Mouse (Mus musculus) CD4-positive, CD25-positive, alpha-beta regulatory T cell, adult 2 months (primary cell): Measurements from ENCODE around the gene Prss38.

Source experiments
- DNase-seq: peaks from one replicate; pipeline ENCODE4 v3.0.0-alpha.2; 2012; ENCODE audit warnings: low read depth, low spot score

Gene Prss38

DNA sequence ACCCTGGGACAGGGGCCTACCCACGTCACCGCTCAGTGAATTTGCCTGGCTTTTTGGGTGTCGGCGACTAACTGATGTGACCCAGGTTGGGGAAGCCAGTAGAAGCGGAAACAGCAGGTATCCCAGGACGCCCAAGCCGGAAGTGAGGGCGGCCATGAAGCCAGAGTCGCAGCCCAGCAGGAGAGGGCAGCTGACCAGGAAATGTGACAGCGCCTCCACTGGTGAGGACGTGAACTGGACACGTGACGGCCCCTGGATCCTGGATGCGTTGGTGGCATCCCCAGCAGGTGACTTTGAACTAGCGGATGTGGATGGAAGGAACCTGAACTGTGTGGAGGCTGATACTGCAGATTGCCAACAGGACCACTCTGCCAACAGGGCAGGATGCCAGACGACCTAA, at the start of gene Prss38:
Gene Prss38, minus strand, starts transcription at position 183 of the 400 bp plus-strand sequence.
- DNase-seq, result no peak

DNA sequence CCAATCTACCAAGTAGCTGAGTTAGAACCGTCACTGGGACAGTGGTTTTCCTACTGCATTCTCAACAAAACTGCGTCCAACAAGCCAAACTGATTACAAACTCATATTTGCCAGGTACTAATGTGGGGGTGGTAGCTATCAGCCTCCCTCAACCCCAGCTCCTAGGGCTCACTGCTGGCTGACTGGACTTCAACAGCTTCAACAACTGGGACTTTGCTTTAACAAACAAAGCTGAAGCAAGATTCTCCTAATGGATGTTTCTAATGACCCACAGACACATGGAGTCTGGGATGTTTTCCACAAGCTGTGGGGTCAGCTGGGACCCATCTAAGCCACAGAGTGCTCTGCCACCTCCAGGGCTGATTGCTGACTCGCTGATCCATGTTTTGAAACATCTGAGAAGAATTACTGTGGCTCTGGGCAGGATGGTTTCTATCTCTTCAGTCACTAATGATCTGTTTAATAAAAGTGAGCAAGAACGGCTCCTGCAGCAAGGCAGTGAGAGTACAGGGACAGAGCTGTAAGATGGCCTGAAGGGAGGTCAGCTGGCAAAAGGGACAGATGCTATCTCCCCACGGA, 47.6 kb upstream of the Prss38 start:
- DNase-seq, result no peak

DNA sequence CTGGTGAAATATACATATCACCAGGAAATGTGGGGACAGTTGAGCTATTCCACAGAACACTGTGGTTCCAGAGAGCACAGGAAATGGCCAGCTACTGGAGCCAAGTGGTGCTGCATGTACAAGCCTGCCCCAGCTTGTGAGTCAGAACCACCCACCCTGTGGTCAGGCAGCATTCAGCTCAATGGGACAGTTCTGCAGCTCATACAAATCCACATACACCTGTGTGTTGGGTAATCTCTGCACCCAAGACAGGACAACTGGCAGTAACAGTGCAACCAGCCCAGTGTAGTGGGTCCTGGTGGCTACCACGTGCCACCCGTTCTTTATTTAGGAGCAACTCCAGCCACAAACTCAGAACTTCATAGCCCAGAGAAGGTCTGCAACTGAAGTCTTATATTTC, 46.5 kb upstream of the Prss38 start:
- no peak for DNase-seq

DNA sequence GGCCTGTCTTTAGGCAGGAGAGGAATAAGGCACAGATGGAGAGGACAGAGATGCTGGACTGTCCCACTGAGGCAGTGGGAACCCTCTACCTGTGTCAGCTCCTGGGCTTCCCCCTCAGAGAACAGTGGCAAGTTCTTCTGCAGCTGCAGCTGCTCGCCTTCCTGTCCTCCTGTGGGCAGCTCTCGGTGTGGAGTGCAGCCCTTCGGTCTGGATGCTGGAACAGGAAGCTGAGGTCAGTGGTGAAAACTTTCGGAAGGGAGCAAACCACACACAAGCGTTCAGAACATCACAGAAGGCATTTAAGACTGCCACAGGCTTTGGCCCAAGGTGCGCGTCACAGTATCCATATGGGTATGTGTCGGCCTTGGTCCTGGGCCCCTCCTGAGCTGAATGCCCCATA, 46.0 kb upstream of the Prss38 start:
- DNase-seq, result no peak

DNA sequence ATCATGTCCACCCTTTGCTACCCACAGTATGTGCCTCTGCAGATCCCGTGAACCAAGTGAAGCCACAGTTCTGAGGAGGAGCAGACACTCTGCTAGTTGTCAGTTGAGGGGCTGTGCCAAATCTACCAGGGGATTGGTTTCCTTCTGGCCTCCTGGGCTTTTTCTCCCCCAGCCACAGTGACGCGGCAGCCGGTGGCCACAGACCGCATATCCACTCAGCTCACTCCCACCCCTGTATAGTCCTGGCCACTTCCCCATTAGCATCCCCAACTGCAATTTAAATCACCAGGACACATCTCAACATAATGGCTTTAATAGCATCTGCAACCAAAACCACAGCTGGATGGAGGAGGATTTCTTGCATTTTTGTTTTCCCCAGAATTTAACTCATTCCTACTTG, 43.3 kb upstream of the Prss38 start:
- no peak for DNase-seq

DNA sequence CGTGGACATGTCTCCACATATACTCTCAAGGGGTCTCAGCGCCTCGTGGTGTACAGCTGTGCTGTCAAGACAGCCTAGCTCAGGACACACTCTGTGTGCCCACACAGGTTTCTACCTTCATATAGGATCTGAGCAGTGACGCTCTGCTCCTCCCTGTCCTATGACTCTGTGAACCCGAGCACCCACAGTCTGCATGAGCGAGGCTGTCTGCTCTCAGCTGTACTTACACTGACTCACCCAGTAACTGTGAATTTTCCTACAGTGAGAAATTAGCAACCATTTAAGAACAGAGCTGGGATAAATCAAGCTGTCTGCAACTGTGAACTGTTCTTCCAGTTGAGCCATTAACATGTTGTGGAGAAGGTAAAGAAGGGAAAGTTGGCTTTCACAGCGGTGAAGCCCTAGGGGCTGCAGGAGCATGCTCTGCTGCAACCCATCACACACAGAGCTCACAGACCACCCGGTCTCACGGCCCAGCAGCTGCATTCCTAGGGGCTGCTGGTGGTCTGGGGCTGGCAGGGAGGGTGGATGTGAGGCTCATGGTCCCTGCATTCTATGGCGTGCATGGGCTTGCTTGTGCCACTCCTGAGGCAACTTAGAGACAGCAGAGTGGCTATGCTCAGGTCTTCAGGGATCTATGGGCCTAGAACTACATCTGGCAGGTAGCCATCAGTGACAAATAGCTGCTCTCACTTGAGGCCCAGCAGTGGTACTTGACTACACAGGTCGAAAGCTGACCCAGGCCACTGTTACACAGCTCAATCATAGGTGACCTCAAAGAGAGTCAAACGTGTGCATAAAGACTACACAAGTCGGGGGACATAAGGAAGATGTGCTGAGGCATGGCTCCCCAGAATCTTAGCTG, 37.8 kb upstream of the Prss38 start:
- no peak for DNase-seq

DNA sequence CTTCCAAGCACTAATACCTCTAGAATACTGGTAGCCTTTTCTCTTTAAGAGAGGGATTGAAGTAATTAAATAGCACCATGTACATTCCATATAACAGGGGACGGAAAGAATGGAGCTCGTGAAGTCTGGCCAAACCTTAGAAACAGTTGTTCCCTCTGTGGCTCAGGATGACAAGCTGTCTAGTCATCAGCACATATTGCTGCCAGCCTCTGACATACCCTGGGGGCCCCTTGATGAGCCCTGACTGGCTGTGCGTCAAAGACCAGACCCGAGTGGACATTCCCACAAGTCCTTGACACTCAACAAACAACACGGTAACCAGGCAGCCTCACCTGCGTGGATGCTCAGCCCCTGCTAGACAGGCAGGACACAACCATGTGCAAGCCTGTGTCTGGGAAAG, 36.6 kb upstream of the Prss38 start:
- no peak for DNase-seq

DNA sequence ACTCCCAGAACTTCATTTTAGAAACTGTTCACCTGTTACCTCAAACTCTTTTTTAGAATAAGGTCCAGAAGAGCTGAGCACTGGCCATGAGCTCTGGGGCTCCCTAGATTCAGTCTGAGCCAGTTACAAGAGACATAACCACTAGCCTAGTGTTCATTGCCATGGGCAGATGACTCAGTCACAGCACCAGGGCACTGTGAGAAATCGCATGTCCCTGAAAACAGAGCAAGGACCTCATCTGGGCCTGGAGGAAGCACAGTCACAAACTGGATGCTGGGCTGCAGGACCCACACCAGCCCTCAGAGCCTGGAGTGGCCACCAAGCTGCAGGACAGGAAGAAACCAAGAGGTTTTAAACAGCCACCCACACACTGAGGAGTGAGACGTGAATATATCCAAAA, 35.4 kb upstream of the Prss38 start:
- no peak for DNase-seq

DNA sequence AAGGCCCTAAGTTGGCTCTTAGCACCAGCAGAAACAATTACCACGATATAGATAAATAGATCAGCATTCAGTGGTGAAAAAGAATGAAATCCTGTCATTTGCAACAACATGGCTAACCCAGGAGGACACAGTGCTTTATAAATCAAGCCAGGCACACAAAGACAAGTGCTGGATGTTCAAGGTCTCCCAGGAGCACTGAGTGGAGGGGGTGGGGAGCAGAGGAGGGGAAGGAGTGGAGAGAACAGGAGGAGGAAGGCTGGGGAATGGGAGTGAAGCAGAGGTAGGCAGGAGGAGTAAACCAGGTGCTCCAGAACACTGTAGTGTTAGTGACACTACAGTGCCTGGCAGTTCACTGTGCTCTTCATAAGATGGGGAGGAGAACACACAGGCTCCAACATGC, 30.3 kb upstream of the Prss38 start:
- DNase-seq, result no peak

DNA sequence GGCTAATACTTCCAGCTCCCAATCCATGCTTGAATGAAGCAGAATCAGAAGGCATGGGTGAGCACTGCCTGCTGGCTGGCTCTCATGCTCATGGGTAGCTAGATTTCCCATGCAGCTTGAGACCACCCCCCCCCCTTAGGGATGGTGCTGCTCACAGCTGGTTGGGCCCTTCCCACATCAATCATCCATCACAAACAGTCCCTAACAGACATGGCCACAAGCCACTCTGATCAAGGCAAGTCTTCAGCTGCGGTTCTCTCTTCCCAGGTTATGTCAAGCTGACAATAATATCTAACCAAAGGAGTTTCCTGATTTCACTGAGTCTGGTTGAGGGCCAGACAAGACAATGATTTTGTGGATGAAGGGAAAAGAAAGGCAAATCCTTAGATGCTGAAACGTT, 25.4 kb upstream of the Prss38 start:
- DNase-seq, result no peak

DNA sequence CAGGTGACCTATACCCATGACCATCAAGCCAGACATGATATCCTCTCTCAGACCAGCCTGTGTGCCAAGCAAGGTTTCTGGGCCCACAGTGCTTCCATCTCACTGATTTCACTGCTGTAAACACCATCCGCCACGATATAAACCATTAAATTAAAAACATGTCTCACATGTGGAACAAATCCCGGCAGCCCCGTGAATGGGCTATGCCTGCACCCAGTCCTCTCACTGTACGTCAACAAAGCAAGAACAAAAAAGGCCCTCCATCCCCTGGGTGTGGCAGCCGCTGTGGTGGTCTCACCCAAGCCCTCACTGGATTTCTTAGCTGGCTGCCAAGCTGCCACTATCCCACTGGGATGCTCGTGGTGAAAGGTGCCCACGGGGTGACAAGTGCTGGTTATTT, 24.4 kb upstream of the Prss38 start:
- no peak for DNase-seq

DNA sequence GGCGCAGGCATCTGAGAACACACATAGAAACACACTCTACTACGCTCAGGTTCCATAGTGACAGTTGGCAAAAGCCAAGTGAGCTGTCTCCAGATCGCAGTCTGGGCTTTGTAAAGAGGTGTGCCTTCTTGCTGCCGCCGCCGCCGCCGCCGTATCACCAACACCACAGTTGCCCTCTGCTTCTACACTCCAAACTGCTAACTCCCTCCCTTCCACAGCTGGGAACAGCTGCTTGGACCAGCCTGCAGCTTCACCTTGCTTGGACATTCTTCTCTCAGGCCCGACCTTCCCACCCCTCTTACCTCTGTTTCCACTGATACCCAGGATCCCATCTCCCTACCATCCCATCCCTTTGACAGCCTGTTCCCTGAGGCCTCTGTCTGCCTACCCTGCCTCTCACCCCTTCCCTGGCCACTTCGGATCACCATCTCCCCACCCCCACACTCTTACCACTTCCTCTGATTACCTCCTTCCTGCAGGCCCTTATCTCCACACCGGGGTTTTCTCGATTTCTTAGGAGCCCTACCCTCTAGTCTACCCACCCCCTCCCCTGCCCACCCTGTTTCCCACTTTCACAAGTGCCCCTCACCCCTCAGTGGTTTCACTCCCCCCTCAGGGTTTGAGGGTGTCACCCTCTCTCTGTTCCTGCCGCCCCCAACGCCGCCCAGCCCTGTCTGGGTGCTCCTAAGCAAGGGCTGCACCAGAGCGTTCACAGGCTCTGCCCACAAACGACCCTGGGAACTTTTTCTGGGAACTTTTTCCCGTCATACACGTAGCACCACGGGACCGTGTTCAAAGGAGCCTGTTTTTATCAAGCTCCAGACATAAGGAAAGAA, 22.3 kb upstream of the Prss38 start:
- DNase-seq, result peak; percentile 52

DNA sequence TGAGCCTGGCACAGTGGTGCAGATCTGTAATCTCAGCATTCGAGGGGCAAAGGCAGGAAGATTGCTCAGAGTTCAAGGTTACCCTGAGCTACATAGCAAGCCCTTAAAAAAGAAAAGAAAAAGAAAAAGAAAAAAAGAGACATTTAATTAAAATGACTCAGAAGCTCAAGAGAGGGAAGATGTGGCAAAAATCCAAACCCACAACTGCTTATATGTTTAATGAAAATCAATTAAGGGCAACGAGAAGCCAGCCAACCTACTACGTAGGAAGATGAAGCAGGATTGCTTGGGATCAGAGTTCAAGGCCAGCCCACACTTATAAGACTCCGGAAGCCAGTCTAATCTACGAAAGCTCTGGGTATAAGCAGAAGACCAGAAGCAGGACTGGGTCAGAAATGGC, 19.0 kb upstream of the Prss38 start:
- DNase-seq, result no peak

DNA sequence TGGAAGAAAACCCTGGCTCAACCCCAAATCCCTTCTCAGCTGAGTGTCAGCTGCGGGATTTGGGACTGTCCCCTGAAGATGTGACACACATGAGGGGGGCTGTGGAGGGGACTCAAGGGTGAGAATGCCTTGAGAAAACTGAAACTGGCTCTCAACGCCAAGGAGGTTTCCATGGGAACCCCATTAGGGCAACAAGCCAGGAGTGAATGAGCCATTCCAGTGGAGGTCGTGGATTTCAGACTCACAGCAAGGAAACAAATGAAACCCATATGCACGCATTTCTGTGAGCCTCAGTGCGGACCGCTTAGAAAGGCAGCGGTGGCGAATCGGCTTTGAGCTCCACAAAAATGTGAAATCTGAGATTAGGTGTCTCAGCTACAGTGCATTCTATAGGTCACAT, 18.1 kb upstream of the Prss38 start:
- DNase-seq, result no peak

DNA sequence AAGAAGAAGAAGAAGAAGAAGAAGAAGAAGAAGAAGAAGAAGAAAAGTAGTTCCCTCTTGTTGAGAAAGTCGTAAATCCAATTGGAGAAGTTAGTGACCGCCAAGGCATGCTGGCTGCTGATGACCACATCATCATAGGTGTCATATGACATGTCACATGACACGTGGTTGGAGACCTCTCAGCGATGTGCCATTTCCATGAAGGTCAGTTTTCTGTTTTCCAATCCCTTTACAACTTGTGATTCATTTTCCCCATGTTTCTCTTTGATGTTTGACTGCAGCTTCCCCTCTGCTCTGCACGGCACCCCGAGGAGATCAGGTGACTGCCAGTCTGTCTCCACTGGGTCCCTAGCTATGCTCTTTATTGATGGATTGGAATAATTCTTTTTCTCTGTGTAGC, 16.8 kb upstream of the Prss38 start:
- DNase-seq, result no peak

DNA sequence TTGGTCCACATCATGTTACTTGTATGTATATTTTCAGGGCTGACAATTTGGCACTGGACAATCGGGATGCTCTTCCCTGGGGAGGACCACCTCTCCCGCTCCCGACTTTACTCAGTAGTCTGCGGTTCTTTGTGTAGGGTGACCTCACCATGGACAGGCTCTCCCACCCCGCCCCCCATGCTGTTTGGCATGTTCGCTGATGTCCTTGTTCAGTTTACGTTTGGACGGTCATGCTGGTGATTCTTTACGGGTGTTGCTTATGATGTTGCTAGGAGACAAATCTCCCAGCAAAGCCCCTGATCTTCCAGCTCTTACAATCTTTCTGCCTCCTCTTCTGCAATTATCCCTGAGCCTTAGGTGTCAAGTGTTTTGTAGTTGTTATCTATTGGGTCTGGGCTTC, 15.0 kb upstream of the Prss38 start:
- no peak for DNase-seq

DNA sequence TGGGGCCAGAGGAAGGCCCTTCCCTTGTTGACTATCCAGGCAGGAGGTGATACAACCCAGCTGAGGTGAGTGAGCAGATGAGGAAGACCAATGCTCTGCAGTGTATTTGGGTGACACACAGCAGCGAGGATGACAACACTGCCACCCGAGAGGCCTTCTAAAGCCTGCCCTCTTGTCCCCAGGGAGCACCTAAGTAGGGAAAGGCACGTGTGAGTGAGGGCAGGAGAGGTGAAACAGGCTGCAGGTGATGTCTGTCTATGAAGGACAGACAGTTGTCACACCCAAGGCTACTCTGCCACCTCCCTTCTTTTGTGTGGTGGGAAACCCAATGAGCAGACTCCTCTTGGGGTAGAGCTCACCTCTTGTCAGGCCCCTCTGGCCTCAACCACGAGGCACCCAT, 14.2 kb upstream of the Prss38 start:
- DNase-seq, result no peak

DNA sequence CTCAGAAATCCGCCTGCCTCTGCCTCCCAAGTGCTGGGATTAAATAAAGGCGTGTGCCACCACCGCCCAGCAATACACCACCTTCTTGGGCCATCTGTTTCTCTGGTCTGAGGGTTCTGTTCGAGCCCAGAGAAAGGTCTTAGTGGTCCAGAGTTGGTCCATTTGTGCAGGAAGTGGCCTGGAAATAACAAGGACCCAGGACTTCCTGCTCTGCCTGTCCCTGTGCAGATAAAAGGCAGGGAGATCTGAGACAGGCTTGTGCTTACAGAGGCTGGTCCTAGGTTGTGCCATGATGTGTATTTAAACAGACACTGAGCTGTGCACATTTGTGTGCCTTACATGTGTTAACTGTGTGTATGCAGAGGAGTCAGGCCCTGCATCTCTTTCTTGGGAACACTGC, 13.3 kb upstream of the Prss38 start:
- DNase-seq, result no peak

DNA sequence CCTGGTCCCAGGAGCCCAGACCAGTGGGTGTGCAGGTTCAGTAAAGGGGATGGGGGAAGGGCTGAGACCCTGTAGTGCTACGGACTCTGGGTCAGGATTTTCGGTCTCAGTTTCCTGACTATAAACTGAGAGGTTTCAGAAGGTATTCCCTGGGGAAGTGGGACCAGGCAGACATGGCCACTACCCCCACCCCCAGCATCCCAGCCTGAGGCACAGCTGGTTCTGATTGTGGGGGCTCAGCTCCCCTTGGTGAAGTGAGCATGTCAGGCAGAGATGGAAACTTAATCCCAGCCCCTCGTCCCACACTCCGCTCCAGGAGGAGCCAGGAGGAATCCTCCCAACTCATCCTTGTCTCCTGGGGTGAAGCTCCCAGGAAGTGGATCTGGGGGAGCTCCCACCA, 12.0 kb upstream of the Prss38 start:
- DNase-seq, result no peak

DNA sequence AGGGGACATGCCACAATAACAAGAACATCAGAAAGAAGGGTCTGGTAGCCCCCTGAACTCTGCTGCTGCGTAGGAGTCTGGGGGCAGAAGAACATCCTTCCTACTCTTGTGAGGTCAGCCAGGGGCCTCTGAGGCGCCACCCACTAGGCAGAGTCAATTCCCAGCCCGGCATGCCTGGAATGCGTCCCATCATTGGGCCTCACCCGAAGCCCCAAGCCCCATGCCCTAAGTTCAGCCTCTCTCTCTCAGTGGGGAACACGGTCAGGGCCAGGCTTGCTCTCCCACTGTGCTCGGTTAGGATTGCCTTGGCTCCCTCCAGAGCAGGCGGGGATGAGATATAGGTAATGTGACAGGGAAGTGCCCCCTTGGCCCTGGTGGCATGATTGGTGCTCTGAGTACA, 9.7 kb upstream of the Prss38 start:
- no peak for DNase-seq

DNA sequence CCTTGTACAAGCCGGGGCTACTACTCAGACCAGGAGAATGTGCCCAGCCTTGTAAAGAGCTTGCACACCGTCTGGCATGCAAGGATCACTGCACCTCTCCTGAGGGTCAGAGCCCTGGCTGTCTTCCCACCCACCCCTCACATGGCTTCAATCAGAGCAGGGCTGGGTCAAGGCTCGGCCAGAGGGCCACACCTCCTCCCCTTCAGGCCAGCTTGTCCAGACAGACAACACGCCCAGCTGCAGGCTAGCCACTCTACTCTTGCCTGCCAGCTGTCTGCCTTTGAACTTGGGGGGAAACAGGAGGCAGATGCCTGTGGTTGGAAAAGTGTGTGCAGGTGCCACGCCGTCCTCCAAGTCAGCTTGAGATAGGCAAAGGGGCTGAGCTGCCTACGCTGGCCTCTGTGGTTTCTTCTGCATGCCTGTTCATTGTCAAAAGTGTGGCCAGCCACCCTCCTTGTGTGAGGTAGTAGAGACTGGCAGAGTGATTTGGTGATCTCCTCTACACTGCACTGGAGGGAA, 9.0 kb upstream of the Prss38 start:
- DNase-seq, result no peak

DNA sequence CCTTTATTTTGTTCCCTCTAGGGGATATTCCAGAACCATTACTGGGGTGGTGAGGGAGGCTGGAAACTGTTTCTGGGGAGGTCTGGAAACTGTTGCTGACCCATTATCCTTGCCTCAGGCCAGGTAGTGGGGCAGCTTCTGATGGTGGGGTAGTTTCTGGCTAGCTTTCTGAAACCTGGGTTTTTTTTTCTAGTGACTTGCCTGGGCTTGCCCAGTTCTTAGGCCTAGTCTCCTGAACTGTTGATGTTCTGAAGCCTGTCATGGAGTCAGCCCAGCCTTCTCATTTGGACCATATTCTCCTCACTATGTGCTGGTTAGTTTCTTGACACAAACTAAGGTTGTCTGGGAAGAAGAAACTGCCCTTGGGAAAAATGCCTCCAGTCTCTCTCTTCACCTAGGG, 4.1 kb upstream of the Prss38 start:
- no peak for DNase-seq
